Mouse (Mus musculus) G1E (cell line): ENCODE results near the gene Thsd4. TPM values are rescaled to one million over a fixed set of nuclear protein-coding genes. Genes with fewer than 3 reads are reported as not detected.
A peak's percentile ranks its signal among the peaks of the same experiment; 100 is the strongest.

Source experiments
- ATAC-seq: 2 replicates; pipeline ENCODE4 v1.8.0; 2016; ENCODE audit warnings: mild to moderate bottlenecking; ENCODE audit not compliant: insufficient number of reproducible peaks, poor library complexity, low FRiP score, severe bottlenecking; ENCODE audit errors: extremely low read depth
- DNase-seq: peaks from one replicate; pipeline ENCODE4 v3.0.0; 2012; ENCODE audit warnings: low spot score
- H3K27me3 ChIP-seq: 2 replicates; pipeline ENCODE4 v1.6.1; 2012; ENCODE audit warnings: mild to moderate bottlenecking, low read length, inconsistent platforms; ENCODE audit not compliant: insufficient read depth
- H3K36me3 ChIP-seq: replicated peaks from 2 replicates; pipeline ENCODE3; 2012; ENCODE audit warnings: mild to moderate bottlenecking, inconsistent platforms
- H3K4me1 ChIP-seq: 2 replicates; pipeline ENCODE4 v1.6.1; 2012; ENCODE audit warnings: low read depth, low read length, inconsistent platforms, mixed read lengths; ENCODE audit not compliant: insufficient read depth
- H3K4me3 ChIP-seq: 2 replicates; pipeline ENCODE4 v1.5.1; 2012; ENCODE audit warnings: low read depth, mild to moderate bottlenecking, inconsistent platforms, low read length, moderate library complexity, mixed read lengths
- H3K9me3 ChIP-seq: replicated peaks from 2 replicates; pipeline ENCODE4 v1.6.1; 2012; ENCODE audit warnings: inconsistent platforms
- CTCF ChIP-seq: IDR thresholded peaks from 2 replicates; pipeline ENCODE4 v1.5.1; 2012; ENCODE audit warnings: low read depth, low read length, inconsistent platforms, mixed read lengths
- GATA1 ChIP-seq: IDR thresholded peaks from 2 replicates; pipeline ENCODE4 v1.6.1; 2012; ENCODE audit warnings: borderline replicate concordance, low read length, inconsistent platforms, mixed read lengths
- GATA2 ChIP-seq: IDR thresholded peaks from 2 replicates; pipeline ENCODE4 v1.6.1; 2012; ENCODE audit warnings: low read depth, low read length, inconsistent platforms, borderline replicate concordance
- POLR2AphosphoS5 ChIP-seq: IDR thresholded peaks from 2 replicates; pipeline ENCODE4 v1.6.1; 2012; ENCODE audit warnings: low read depth, low read length, inconsistent platforms; ENCODE audit not compliant: insufficient replicate concordance
- TAL1 ChIP-seq: conservative IDR thresholded peaks from 2 replicates; pipeline ENCODE4 v1.6.1; 2012; ENCODE audit warnings: low read depth, low read length, inconsistent platforms, mixed read lengths
- polyA plus RNA-seq: library from polyadenylated mRNA; stranded (reverse); fragments of >175 nt; gene quantifications from 2 replicates; pipeline ENCODE4 v1.2.3, GENCODE M21; 2012
- total RNA-seq, 2 experiments: library from RNA; stranded (forward) in 1 of 2; stranded (reverse) in 1 of 2; fragments of 200-1000 nt in 1 of 2; fragments of >200 nt in 1 of 2; fragmentation: Nextera tagmentation in 1 of 2; gene quantifications; 2 replicates each; pipeline ENCODE4 v1.2.3; 2014 to 2017

Thsd4 gene
- total and polyA plus RNA-seq, 3 experiments, result 1.8 to 2.8 (median 2.4) TPM

DNA sequence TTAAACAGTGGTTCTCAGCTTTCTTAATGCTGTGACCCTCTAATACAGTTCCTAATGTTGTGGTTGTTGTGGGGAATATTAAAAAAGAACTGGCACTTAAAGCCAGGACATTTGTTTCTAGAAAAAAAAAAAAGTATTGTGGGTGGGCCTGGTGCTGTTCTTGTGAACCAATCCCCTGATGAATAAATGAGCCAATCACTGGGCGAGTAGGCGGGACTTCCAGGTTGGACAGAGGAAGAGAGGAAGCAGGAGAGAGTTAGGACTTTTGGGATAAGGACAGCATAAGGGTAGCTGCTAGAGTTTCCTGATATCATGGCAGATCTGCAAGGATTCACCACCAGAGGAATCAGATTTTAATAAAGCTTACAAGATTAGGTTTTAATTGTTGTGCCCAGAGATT lies 249.9 kb downstream of the Thsd4 start:
- H3K4me3 ChIP-seq, result peak overlapping the region; percentile 30; the same call in 1 of the 2 replicates
- H3K9me3 ChIP-seq, result no peaks in the 10 kb centered on the region
- no peak for DNase-seq
- ATAC-seq, result no peak
- TF ChIP-seq POLR2AphosphoS5 (no peak), TAL1 (no peak), CTCF (no peak), GATA1 (no peak), GATA2 (no peak)
- peaks cover 19% of the 10 kb centered on the region; the same call in 1 of the 2 replicates for H3K4me1 ChIP-seq
- peaks cover 5% of the 10 kb centered on the region for H3K27me3 ChIP-seq
- H3K36me3 ChIP-seq, result no peaks in the 10 kb centered on the region

GRCm38 (mm10) chr9:60269807-60270206 lies 252.0 kb downstream of the Thsd4 start:
- no peaks in the 10 kb centered on the region for H3K36me3 ChIP-seq
- H3K4me1 ChIP-seq, result peaks cover 10% of the 10 kb centered on the region; the same call in 1 of the 2 replicates
- DNase-seq (no peak), ATAC-seq (no peak)
- H3K27me3 ChIP-seq, result peaks cover 6% of the 10 kb centered on the region
- TF ChIP-seq GATA1, result no peak
- no peak for TF ChIP-seq TAL1
- TF ChIP-seq CTCF, result no peak
- TF ChIP-seq POLR2AphosphoS5, result no peak
- no peak for TF ChIP-seq GATA2
- no peaks in the 10 kb centered on the region for H3K9me3 ChIP-seq
- no peak overlapping the region for H3K4me3 ChIP-seq

DNA sequence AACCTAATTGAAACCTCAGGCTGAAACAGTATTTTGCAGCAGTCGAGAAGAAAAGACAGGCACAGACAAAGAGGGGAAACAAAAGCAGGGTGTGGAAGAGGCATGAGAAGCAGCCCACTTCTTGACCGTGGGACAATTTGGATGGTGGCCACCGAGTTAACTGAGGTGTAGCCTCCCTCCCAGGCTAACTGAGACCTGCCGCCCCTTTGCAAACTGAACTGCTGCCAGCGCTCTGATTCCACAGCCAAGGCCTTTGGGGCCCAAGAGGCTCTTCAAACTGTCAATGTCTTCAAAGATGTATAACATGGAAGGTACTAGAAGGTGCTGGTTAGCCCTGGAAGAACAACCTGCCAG lies 254.6 kb downstream of the Thsd4 start:
- Histone ChIP-seq H3K36me3 (no peaks in the 10 kb centered on the region), H3K4me1 (peaks cover 14% of the 10 kb centered on the region), H3K27me3 (peaks cover 9% of the 10 kb centered on the region), H3K9me3 (no peaks in the 10 kb centered on the region), H3K4me3 (no peak overlapping the region)
- DNase-seq (no peak), ATAC-seq (no peak)
- TF ChIP-seq GATA2 (no peak), TAL1 (no peak), CTCF (no peak), POLR2AphosphoS5 (no peak), GATA1 (no peak)

GRCm38 (mm10) chr9:60266583-60267272 lies 255.1 kb downstream of the Thsd4 start:
- Histone ChIP-seq H3K27me3 (peaks cover 12% of the 10 kb centered on the region), H3K4me3 (no peak overlapping the region), H3K4me1 (peaks cover 18% of the 10 kb centered on the region), H3K36me3 (no peaks in the 10 kb centered on the region), H3K9me3 (no peaks in the 10 kb centered on the region)
- ATAC-seq, result no peak
- TF ChIP-seq CTCF (no peak), GATA2 (no peak), TAL1 (no peak), GATA1 (no peak), POLR2AphosphoS5 (no peak)
- no peak for DNase-seq

DNA sequence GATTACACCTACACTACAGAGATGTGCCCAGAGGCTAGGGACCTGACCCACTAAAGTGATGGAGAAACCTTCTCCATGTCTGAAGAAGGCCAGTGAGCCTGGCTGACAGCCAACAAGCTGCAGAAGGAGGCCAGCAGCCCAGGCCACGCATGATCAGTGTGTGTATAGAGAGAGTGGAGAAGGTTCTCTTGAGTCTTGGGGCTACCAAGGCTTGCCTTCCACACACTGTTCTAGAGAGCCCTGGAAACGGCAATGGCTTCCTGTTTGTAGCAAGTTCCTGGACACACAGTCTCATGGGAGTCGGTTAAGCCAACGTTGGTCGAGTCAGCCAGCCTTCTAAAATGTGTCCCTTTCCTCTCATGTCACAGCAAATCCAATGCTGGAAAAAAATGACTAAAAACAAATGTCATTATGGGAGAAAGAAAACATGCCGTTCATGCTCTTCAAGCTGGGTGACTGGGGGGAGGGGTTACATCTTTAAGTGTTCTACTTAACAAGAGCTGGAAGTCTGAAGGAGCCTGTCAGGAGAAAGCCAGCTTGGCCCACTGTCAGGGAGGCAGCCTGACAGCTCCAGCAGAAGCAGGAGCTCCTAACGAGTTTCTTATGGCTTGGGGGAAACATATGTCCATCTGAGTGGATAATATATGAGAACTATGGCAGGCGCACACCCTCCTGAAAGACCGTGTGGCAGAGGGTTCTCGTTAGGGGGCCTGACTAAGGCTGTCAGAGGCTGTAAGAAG lies 257.1 kb downstream of the Thsd4 start:
- ATAC-seq, result no peak
- TF ChIP-seq CTCF (no peak), GATA2 (no peak)
- H3K4me1 ChIP-seq, result peaks cover 14% of the 10 kb centered on the region
- peaks cover 15% of the 10 kb centered on the region for H3K27me3 ChIP-seq
- no peaks in the 10 kb centered on the region for H3K36me3 ChIP-seq
- DNase-seq, result no peak
- H3K9me3 ChIP-seq, result no peaks in the 10 kb centered on the region
- no peak overlapping the region for H3K4me3 ChIP-seq

DNA sequence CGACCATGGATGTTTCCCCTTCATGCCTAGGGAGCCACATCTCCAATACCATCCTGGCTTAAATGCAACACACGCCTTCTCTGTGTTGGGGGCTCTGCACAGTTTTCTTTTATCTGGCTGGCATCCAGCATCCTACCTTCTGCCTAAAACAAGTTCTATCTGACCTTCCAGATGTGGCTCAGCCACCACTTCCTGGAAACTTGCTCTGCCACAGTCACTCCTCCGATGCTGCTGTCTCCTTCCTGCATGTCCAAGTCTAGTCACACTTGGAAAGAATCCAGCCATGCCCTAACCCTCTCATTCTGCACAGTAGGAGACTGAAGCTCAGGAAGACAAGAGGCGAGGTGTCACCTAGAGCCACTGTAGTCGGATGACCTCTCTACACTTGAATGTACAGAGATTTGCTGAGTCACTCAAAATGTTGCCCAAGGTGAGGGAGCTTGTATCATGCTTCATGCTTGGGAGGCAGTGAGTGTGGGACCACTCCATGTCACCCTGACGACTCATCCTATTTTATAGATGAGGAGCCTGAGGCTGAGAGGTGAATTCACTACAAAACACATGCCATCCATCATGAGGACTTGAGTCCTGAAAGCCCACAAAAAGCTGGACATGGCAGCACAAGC lies 259.2 kb downstream of the Thsd4 start:
- Histone ChIP-seq H3K4me1 (peaks cover 17% of the 10 kb centered on the region), H3K36me3 (no peaks in the 10 kb centered on the region), H3K27me3 (peaks cover 15% of the 10 kb centered on the region), H3K4me3 (no peak overlapping the region), H3K9me3 (no peaks in the 10 kb centered on the region)
- ATAC-seq, result no peak
- DNase-seq, result no peak
- no peak for TF ChIP-seq CTCF
- no peak for TF ChIP-seq TAL1
- TF ChIP-seq GATA1, result no peak
- no peak for TF ChIP-seq GATA2
- no peak for TF ChIP-seq POLR2AphosphoS5
